Mouse (Mus musculus) neural tube, embryonic 12.5 days (tissue): Measurements from ENCODE around the gene Bpifb9b. TPM values are rescaled to one million over a fixed set of nuclear protein-coding genes. Genes with fewer than 3 reads are reported as not detected.
"Not testable (repeated sequence)": the region's sequence is repeated elsewhere in the genome, so short reads cannot be mapped to it uniquely, and the experiment has no call there.

ENCODE experiments used
- ATAC-seq: fragments of 200-750 bp; cut with Nextera tagmentation; 2 replicates; pipeline ENCODE4 v1.8.0; 2017; ENCODE audit warnings: low read depth, mild to moderate bottlenecking, moderate TSS enrichment, moderate library complexity; ENCODE audit not compliant: low FRiP score
- H3K27ac ChIP-seq: fragments of 300-500 bp; sonication (generic); 2 replicates; pipeline ENCODE4 v1.5.1; 2016
- H3K27me3 ChIP-seq: fragments of 300-500 bp; sonication (generic); replicated peaks from 2 replicates; pipeline ENCODE4 v1.6.1; 2016; ENCODE audit warnings: mild to moderate bottlenecking
- H3K36me3 ChIP-seq: fragments of 300-500 bp; sonication (generic); 2 replicates; pipeline ENCODE4 v1.6.1; 2016; ENCODE audit warnings: mild to moderate bottlenecking
- H3K4me1 ChIP-seq: fragments of 300-500 bp; sonication (generic); 2 replicates; pipeline ENCODE4 v1.6.1; 2016
- H3K4me2 ChIP-seq: fragments of 300-500 bp; sonication (generic); replicated peaks from 2 replicates; pipeline ENCODE4 v1.6.1; 2016; ENCODE audit warnings: mild to moderate bottlenecking
- H3K4me3 ChIP-seq: fragments of 300-500 bp; sonication (generic); 2 replicates; pipeline ENCODE4 v1.5.1; 2016
- H3K9ac ChIP-seq: fragments of 300-500 bp; sonication (generic); 2 replicates; pipeline ENCODE4 v1.6.1; 2016; ENCODE audit warnings: mild to moderate bottlenecking
- H3K9me3 ChIP-seq: fragments of 300-500 bp; sonication (generic); 2 replicates; pipeline ENCODE4 v1.6.1; 2016; ENCODE audit warnings: mild to moderate bottlenecking
- WGBS: fragments of 180-500 bp; shearing (Covaris S2); methylation state at CpG from one replicate; pipeline ENCODE4 v1.1.7; 2016; 5-methylcytosine and 5-hydroxymethylcytosine counted together
- polyA plus RNA-seq: library from polyadenylated mRNA; unstranded; fragments of >200 nt; fragmentation: Nextera tagmentation; extraction: Ambion mirVana; gene quantifications from 2 replicates; pipeline ENCODE4 v1.2.1, GENCODE M21; 2016

Gene Bpifb9b
- not detected in 2 replicates for polyA plus RNA-seq

GRCm38 (mm10) chr2:154306927-154307326 is at the start of gene Bpifb9b:
Gene Bpifb9b (plus strand): TSS chr2:154307227.
- not testable (repeated sequence) for H3K27me3 ChIP-seq, H3K27ac ChIP-seq, ATAC-seq, H3K4me3 ChIP-seq, H3K4me2 ChIP-seq, H3K9ac ChIP-seq, H3K9me3 ChIP-seq, H3K36me3 ChIP-seq, H3K4me1 ChIP-seq
- 84% methylated on average over 4 of the region's 4 CpGs for WGBS

GRCm38 (mm10) chr2:154257554-154257953 is 49.5 kb upstream of the Bpifb9b start, which contains the start of gene Bpifb9a:
Gene Bpifb9a (plus strand): TSS chr2:154257854.
- not testable (repeated sequence) for H3K4me2 ChIP-seq, ATAC-seq, H3K27ac ChIP-seq, H3K4me1 ChIP-seq, H3K4me3 ChIP-seq, H3K9me3 ChIP-seq, H3K27me3 ChIP-seq, H3K9ac ChIP-seq, H3K36me3 ChIP-seq
- WGBS: 88% methylated on average over 5 of the region's 5 CpGs

- H3K9me3 ChIP-seq, ATAC-seq, H3K4me2 ChIP-seq, H3K4me1 ChIP-seq, H3K9ac ChIP-seq, H3K27ac ChIP-seq, H3K27me3 ChIP-seq, H3K36me3 ChIP-seq, H3K4me3 ChIP-seq: not testable (repeated sequence)
- WGBS: 77% methylated on average over 3 of the region's 3 CpGs
Observed at GRCm38 (mm10) chr2:154264397-154264796, 42.6 kb upstream of the Bpifb9b start.

GRCm38 (mm10) chr2:154291866-154292265 is 15.2 kb upstream of the Bpifb9b start:
- WGBS: 88% methylated on average over 3 of the region's 3 CpGs
- not testable (repeated sequence) for H3K4me1 ChIP-seq, H3K27me3 ChIP-seq, H3K27ac ChIP-seq, ATAC-seq, H3K4me3 ChIP-seq, H3K36me3 ChIP-seq, H3K9ac ChIP-seq, H3K9me3 ChIP-seq, H3K4me2 ChIP-seq

GRCm38 (mm10) chr2:154292833-154293232 is 14.2 kb upstream of the Bpifb9b start:
- no peaks in the 10 kb centered on the region for H3K9me3 ChIP-seq
- H3K36me3 ChIP-seq: no peaks in the 10 kb centered on the region
- H3K4me1 ChIP-seq: no peaks in the 10 kb centered on the region
- no peak for ATAC-seq
- no peak overlapping the region for H3K4me3 ChIP-seq
- H3K9ac ChIP-seq: no peak overlapping the region
- no peak overlapping the region for H3K27ac ChIP-seq
- H3K4me2 ChIP-seq: no peak overlapping the region
- WGBS: 86% methylated on average over 1 of the region's 1 CpGs
- H3K27me3 ChIP-seq: no peaks in the 10 kb centered on the region

- H3K9ac ChIP-seq, H3K36me3 ChIP-seq, H3K27ac ChIP-seq, H3K4me2 ChIP-seq, H3K4me1 ChIP-seq, H3K9me3 ChIP-seq, H3K27me3 ChIP-seq, ATAC-seq, H3K4me3 ChIP-seq: not testable (repeated sequence)
- WGBS: 3% methylated on average over 10 of the region's 10 CpGs
Observed at GRCm38 (mm10) chr2:154294746-154295145, 12.3 kb upstream of the Bpifb9b start.

DNA sequence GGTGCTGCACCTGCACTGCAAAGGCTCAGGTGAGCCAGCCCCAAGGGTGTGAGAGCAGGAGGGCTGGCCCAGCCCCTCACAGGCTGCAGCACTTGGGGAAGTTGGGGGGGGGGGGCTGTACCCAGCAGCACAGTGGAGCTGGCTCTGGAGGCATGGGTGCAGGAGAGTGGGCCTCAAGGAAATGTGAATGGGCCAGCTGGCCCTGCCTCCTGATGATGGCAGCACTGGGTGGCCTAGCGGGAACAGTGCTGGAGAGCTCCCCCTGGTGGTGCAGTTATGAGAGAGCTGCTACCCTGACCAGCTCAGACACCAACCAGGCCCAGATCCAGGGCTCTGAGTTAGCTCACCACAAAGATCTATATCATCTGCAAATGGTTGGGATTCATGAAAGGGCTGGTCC is 6.5 kb upstream of the Bpifb9b start:
- no peak overlapping the region for H3K4me2 ChIP-seq
- H3K9me3 ChIP-seq: no peaks in the 10 kb centered on the region
- no peak overlapping the region for H3K4me3 ChIP-seq
- H3K27me3 ChIP-seq: no peaks in the 10 kb centered on the region
- no peak overlapping the region for H3K9ac ChIP-seq
- ATAC-seq: 0 out of 2 replicates have a peak, but pooled peaks have one; percentile 37
- H3K4me1 ChIP-seq: no peaks in the 10 kb centered on the region
- no peaks in the 10 kb centered on the region for H3K36me3 ChIP-seq
- WGBS: 9% methylated on average over 1 of the region's 1 CpGs
- H3K27ac ChIP-seq: no peak overlapping the region

GRCm38 (mm10) chr2:154301763-154302162 is 5.3 kb upstream of the Bpifb9b start:
- no peak overlapping the region for H3K4me2 ChIP-seq
- H3K36me3 ChIP-seq: no peaks in the 10 kb centered on the region
- WGBS: 91% methylated on average over 3 of the region's 3 CpGs
- H3K27ac ChIP-seq: no peak overlapping the region
- H3K9me3 ChIP-seq: no peaks in the 10 kb centered on the region
- H3K4me1 ChIP-seq: no peaks in the 10 kb centered on the region
- no peaks in the 10 kb centered on the region for H3K27me3 ChIP-seq
- no peak overlapping the region for H3K4me3 ChIP-seq
- H3K9ac ChIP-seq: no peak overlapping the region
- ATAC-seq: no peak

DNA sequence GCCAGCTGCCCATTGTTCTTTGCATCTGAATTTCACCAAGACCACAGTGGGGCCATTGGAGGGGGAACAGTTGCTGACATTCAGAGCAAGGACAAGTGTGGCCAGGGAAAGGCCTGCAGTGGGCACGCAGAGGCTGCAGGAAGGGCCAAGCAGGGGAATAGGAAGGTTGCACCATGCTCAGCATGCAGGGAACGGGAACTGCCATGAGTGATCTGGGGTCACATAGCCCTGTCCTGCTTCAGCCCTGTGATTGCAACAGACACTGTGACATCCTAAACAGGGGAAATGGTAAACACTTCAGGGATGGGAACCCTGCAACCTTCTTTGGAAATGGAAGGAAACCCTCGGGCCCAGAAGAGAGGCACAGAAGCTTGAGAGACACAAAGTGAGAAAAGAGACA is 2.4 kb upstream of the Bpifb9b start:
- not testable (repeated sequence) for H3K4me2 ChIP-seq, H3K36me3 ChIP-seq, H3K9ac ChIP-seq, H3K27me3 ChIP-seq, H3K4me3 ChIP-seq, ATAC-seq, H3K4me1 ChIP-seq, H3K9me3 ChIP-seq, H3K27ac ChIP-seq
- 79% methylated on average over 1 of the region's 3 CpGs for WGBS

DNA sequence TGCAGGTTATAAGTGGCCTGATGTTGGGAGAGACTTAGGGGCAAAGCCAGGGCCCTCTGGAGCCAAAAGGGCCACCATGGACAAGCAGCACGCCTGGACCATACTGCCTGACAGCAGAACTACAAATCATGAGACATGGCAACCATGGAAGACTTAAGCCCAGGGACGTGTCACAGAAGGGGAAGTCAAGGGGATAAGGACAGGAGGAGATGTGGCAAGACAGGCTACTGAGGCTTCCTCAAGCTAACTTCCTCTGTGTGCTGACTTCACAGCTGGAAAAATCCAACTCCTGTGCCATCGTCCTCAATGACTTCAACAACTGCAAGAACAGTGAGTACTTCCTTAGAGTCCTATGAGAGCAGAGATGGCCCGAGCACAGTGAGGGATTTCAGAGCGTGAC is 6.7 kb downstream of the Bpifb9b start:
- not testable (repeated sequence) for H3K4me3 ChIP-seq, H3K9me3 ChIP-seq, H3K27me3 ChIP-seq, H3K4me1 ChIP-seq, H3K27ac ChIP-seq, ATAC-seq, H3K36me3 ChIP-seq, H3K9ac ChIP-seq, H3K4me2 ChIP-seq
- WGBS: 75% methylated on average over 5 of the region's 5 CpGs

DNA sequence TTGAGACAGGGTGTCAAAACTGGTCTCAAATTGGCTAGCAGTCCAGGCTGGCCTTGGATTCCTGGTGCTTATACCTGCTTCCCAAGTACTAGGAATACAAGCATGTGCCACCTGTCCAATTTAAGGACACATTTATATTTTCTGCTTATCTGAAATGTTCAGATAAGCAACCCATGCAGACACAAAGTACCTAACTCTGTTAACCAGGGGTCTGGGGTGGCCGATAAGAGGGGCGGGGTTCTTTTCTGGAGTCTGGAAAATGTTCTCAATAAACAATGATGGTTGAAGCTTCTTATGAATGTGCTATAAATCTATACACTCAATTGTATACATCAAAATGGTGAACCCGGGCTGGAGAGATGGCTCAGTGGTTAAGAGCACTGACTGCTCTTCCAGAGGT is 19.8 kb downstream of the Bpifb9b start:
- H3K27me3 ChIP-seq: no peaks in the 10 kb centered on the region
- 84% methylated on average over 3 of the region's 3 CpGs for whole genome bisulfite sequencing
- no peak overlapping the region for H3K9ac ChIP-seq
- no peaks in the 10 kb centered on the region for H3K4me1 ChIP-seq
- no peak overlapping the region for H3K4me3 ChIP-seq
- H3K27ac ChIP-seq: no peak overlapping the region
- ATAC-seq: no peak
- H3K9me3 ChIP-seq: no peaks in the 10 kb centered on the region
- H3K36me3 ChIP-seq: no peaks in the 10 kb centered on the region
- no peak overlapping the region for H3K4me2 ChIP-seq

DNA sequence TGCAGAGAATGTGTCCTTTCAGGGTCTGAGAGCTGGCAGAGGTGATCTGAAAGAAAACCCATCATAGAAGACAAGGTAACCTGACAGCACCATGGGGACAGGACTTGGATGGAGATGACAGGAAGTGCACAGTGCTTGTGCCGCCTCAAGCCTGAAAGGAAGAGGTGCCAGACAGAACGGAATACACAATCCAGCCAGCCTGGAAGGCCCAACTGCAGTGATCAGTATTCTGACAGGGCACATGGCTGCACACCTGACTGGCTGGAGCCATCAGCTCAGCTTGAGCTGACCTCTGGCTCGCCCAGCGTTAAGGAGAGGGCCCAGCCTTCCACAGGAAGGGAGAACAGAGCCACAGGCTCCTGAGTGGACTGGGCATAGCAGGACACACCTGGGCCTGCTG is 28.5 kb downstream of the Bpifb9b start:
- WGBS: 85% methylated on average over 4 of the region's 4 CpGs

DNA sequence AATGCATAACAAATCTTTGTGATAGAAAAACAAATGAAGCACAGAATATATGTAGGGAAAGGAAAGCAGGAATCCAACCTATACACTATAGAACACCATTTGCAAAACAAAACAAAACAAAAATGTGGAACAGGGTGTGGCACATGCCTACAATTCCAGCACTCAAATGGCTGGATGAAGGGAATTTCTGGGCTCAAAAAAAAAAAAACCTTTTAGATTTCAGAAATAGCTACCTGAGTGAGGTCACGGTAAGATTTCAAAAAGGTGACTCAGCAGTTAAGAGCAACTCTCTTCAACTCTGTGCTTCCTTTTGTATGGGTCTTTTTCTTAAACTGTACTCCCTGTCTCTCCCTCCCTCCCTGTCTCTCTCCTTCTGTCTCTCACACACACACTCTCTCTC is 31.1 kb downstream of the Bpifb9b start:
- H3K36me3 ChIP-seq: peaks cover 15% of the 10 kb centered on the region; the same call in 1 of the 2 replicates
- no peak overlapping the region for H3K9ac ChIP-seq
- H3K4me2 ChIP-seq: no peak overlapping the region
- no peaks in the 10 kb centered on the region for H3K4me1 ChIP-seq
- no peaks in the 10 kb centered on the region for H3K9me3 ChIP-seq
- no peaks in the 10 kb centered on the region for H3K27me3 ChIP-seq
- no peak for ATAC-seq
- H3K4me3 ChIP-seq: no peak overlapping the region
- no peak overlapping the region for H3K27ac ChIP-seq
- 88% methylated on average over 1 of the region's 1 CpGs for WGBS

More for the DNA sequence above, 28.5 kb downstream of the Bpifb9b start:
- peaks cover 7% of the 10 kb centered on the region; the same call in 1 of the 2 replicates for H3K36me3 ChIP-seq
- no peaks in the 10 kb centered on the region for H3K27me3 ChIP-seq
- ATAC-seq: no peak
- no peak overlapping the region for H3K4me2 ChIP-seq
- H3K4me1 ChIP-seq: no peaks in the 10 kb centered on the region
- H3K9me3 ChIP-seq: no peaks in the 10 kb centered on the region
- no peak overlapping the region for H3K4me3 ChIP-seq
- H3K9ac ChIP-seq: no peak overlapping the region
- no peak overlapping the region for H3K27ac ChIP-seq
